Mouse (Mus musculus): ENCODE measurements around the gene Ccdc106. TPM values are rescaled to one million over a fixed set of nuclear protein-coding genes. Genes with fewer than 3 reads are reported as not detected.
A peak's percentile ranks its signal among the peaks of the same experiment; 100 is the strongest.
"Not testable (repeated sequence)": the region's sequence is repeated elsewhere in the genome, so short reads cannot be mapped to it uniquely, and the experiment has no call there.

Ccdc106 gene
- total and polyA plus RNA-seq, 2 experiments from 2014 or later, result 0.85 to 2.8 TPM

DNA sequence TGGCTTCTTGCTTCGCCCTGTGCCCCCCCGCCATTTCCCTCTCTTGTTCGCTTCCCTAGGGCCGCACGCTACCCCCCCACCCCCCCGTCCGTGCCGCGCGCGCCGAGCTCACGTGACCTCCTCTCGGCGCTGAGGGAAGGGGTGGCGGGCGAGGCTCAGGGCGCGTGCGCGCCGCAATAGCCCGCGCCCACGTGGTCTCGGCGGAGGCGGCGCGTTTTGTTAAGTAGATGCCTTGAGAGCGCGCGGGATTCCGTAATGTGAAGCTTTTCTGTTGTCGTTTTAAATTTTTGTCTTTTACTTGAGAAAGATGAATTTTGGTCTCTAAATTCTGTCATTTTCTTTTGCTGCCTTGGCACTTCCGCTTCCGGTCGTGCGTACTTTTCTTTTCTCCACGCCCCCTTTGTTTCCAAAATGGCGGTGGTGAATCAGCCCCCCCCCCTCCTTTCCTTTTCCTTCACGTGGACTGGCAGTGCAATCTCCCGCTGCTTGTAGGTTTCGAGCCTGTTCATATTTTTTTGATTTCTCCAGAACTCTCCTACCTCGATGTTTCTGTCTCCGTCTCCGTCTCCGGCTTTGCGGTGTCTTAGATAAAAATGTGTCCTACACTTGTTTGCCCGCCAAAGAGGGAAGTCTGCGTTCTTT, 42.1 kb downstream of the Ccdc106 start:
- Histone ChIP-seq H3K4me1 (ENCODE audit: control insufficient read depth, insufficient read depth) (peaks cover 21% of the 10 kb centered on the region), H3K27me3 (ENCODE audit: control insufficient read depth, insufficient read depth, low read length) (peaks cover 10% of the 10 kb centered on the region), H3K4me3 (ENCODE audit: low read depth, low read length) (peak overlapping the region; percentile 69), H3K36me3 (replicated peaks; ENCODE audit: control insufficient read depth, insufficient read depth, low read length) (peaks cover 20% of the 10 kb centered on the region), H3K4me2 (ENCODE audit: low read depth, low read length) (peak overlapping the region; percentile 99), H3K9me3 (replicated peaks; ENCODE audit: control insufficient read depth, low read length) (no peaks in the 10 kb centered on the region), H3K27ac (ENCODE audit: low read depth) (peak overlapping the region; percentile 100), H3K9ac (replicated peaks; ENCODE audit: low read depth, low read length) (peak overlapping the region; percentile 89)
- ATAC-seq (ENCODE audit: insufficient read depth, low read depth) (peak; percentile 47), DNase-seq (ENCODE audit: low spot score) (peak; percentile 80)
- TF ChIP-seq EP300 (IDR thresholded peaks at IDR 0.05; ENCODE audit: low read depth), result peak; percentile 53; the same call in 1 of the 2 replicates
- no peak for TF ChIP-seq CTCF (IDR thresholded peaks at IDR 0.05; ENCODE audit: low read depth)
- under 1% methylated on average over 43 of the region's 51 CpGs for WGBS

DNA sequence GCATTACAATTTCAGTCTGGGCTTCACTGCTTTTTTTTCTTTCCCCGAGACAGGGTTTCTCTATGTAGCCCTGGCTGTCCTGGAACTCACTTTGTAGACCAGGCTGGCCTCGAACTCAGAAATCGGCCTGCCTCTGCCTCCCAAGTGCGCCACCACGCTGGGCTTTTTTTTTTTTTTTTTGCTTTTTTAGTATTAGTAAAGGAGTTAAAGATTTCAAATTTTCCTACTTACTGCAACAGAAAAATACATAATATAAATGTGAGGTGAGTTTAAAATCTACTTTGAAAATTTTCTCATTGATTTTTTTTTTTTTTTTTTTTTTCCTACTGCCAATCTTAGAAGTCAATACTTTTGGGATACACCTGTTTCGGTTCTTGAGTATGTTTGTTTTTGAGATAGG, 44.5 kb downstream of the Ccdc106 start:
- no peaks in the 10 kb centered on the region for H3K27me3 ChIP-seq (ENCODE audit: control insufficient read depth, insufficient read depth, low read length)
- no peak overlapping the region for H3K9ac ChIP-seq (replicated peaks; ENCODE audit: low read depth, low read length)
- ATAC-seq (ENCODE audit: insufficient read depth, low read depth), result no peak
- 87% methylated on average over 6 of the region's 6 CpGs for WGBS
- no peak overlapping the region for H3K4me2 ChIP-seq (ENCODE audit: low read depth, low read length)
- no peaks in the 10 kb centered on the region for H3K9me3 ChIP-seq (replicated peaks; ENCODE audit: control insufficient read depth, low read length)
- H3K27ac ChIP-seq (ENCODE audit: low read depth), result no peak overlapping the region
- TF ChIP-seq EP300 (IDR thresholded peaks at IDR 0.05; ENCODE audit: low read depth) (no peak), CTCF (IDR thresholded peaks at IDR 0.05; ENCODE audit: low read depth) (no peak)
- peaks cover 21% of the 10 kb centered on the region for H3K4me1 ChIP-seq (ENCODE audit: control insufficient read depth, insufficient read depth)
- H3K4me3 ChIP-seq (ENCODE audit: low read depth, low read length), result no peak overlapping the region
- peaks cover 44% of the 10 kb centered on the region for H3K36me3 ChIP-seq (replicated peaks; ENCODE audit: control insufficient read depth, insufficient read depth, low read length)
- no peak for DNase-seq (ENCODE audit: low spot score)

DNA sequence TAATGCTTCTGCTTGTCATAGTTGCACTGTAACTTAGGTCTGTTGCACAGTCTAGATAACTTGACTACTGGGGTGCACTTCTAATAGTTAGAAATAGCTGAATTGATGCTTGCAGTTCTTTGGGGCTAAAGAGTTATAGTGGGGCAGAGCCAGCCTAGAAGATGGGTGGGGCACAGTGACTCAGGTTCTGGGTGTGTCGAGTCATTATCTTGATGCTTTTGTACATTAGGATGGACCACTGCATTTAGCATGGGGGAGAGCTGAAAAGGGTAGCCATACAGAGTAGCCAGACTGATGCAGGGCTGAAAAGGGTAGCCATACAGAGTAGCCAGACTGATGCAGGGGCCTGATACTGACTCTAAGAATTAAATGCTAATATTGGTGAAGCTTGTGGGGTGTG, 53.2 kb downstream of the Ccdc106 start:
- no peak for DNase-seq (ENCODE audit: low spot score)
- no peaks in the 10 kb centered on the region for H3K4me1 ChIP-seq (ENCODE audit: control insufficient read depth, insufficient read depth)
- no peak overlapping the region for H3K27ac ChIP-seq (ENCODE audit: low read depth)
- H3K4me3 ChIP-seq (ENCODE audit: low read depth, low read length), result no peak overlapping the region
- peaks cover 97% of the 10 kb centered on the region for H3K36me3 ChIP-seq (replicated peaks; ENCODE audit: control insufficient read depth, insufficient read depth, low read length)
- no peak overlapping the region for H3K9ac ChIP-seq (replicated peaks; ENCODE audit: low read depth, low read length)
- TF ChIP-seq CTCF (IDR thresholded peaks at IDR 0.05; ENCODE audit: low read depth) (no peak), EP300 (IDR thresholded peaks at IDR 0.05; ENCODE audit: low read depth) (no peak)
- H3K9me3 ChIP-seq (replicated peaks; ENCODE audit: control insufficient read depth, low read length), result no peaks in the 10 kb centered on the region
- 55% methylated on average over 1 of the region's 1 CpGs for WGBS
- no peak for ATAC-seq (ENCODE audit: insufficient read depth, low read depth)
- H3K27me3 ChIP-seq (ENCODE audit: control insufficient read depth, insufficient read depth, low read length), result no peaks in the 10 kb centered on the region
- H3K4me2 ChIP-seq (ENCODE audit: low read depth, low read length), result no peak overlapping the region

DNA sequence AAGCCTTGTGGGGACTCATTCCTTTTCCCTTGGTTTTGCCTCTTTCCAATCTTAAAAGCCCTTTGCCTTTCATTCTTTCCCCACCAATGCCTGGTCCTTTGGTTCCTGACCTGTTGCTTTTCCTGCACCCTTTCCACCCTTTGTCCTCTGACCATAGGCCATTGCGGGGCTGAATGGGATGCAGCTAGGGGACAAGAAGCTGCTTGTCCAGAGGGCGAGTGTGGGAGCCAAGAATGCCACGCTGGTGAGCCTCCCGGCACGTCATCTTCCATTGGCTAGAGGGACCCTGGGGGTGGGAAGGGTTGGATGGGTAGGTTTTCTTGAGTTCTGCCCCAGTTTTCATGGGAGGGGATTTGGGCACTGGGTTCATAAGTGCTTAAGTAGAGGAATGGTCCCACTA, 54.6 kb downstream of the Ccdc106 start:
- Histone ChIP-seq H3K4me2 (ENCODE audit: low read depth, low read length) (no peak overlapping the region), H3K36me3 (replicated peaks; ENCODE audit: control insufficient read depth, insufficient read depth, low read length) (peaks cover 88% of the 10 kb centered on the region), H3K9me3 (replicated peaks; ENCODE audit: control insufficient read depth, low read length) (no peaks in the 10 kb centered on the region), H3K9ac (replicated peaks; ENCODE audit: low read depth, low read length) (no peak overlapping the region), H3K4me1 (ENCODE audit: control insufficient read depth, insufficient read depth) (no peaks in the 10 kb centered on the region), H3K27ac (ENCODE audit: low read depth) (no peak overlapping the region), H3K27me3 (ENCODE audit: control insufficient read depth, insufficient read depth, low read length) (no peaks in the 10 kb centered on the region), H3K4me3 (ENCODE audit: low read depth, low read length) (no peak overlapping the region)
- 84% methylated on average over 5 of the region's 5 CpGs for WGBS
- no peak for ATAC-seq (ENCODE audit: insufficient read depth, low read depth)
- TF ChIP-seq EP300 (IDR thresholded peaks at IDR 0.05; ENCODE audit: low read depth) (no peak), CTCF (IDR thresholded peaks at IDR 0.05; ENCODE audit: low read depth) (no peak)
- no peak for DNase-seq (ENCODE audit: low spot score)

DNA sequence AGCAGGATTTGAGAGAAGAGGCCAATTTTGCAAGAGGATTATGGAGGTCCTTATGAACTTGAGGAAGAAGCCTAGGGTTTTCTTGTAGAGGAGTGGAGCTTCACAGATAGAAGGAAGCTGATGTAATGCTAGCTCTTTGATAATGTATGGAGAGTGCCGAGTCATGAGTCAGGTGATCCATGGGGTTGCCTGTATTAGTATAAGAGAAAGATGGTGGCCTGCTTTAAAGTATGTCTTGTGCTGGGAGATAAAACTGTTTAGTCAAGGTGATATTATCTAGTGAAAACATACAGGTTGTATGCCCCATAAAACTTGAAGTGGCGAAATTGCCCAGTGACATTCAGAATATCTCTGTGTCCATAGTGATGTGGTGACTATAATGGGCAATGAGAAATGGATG, 56.6 kb downstream of the Ccdc106 start:
- DNase-seq (ENCODE audit: low spot score) (no peak), ATAC-seq (ENCODE audit: insufficient read depth, low read depth) (no peak)
- Histone ChIP-seq H3K4me1 (ENCODE audit: control insufficient read depth, insufficient read depth) (peaks cover 11% of the 10 kb centered on the region; the same call in 1 of the 2 replicates), H3K9ac (replicated peaks; ENCODE audit: low read depth, low read length) (no peak overlapping the region), H3K27me3 (ENCODE audit: control insufficient read depth, insufficient read depth, low read length) (no peaks in the 10 kb centered on the region), H3K27ac (ENCODE audit: low read depth) (no peak overlapping the region), H3K4me2 (ENCODE audit: low read depth, low read length) (no peak overlapping the region), H3K36me3 (replicated peaks; ENCODE audit: control insufficient read depth, insufficient read depth, low read length) (peaks cover 69% of the 10 kb centered on the region), H3K4me3 (ENCODE audit: low read depth, low read length) (no peak overlapping the region), H3K9me3 (replicated peaks; ENCODE audit: control insufficient read depth, low read length) (no peaks in the 10 kb centered on the region)
- no peak for TF ChIP-seq EP300 (IDR thresholded peaks at IDR 0.05; ENCODE audit: low read depth)
- no peak for TF ChIP-seq CTCF (IDR thresholded peaks at IDR 0.05; ENCODE audit: low read depth)
- 71% methylated on average over 2 of the region's 2 CpGs for WGBS

DNA sequence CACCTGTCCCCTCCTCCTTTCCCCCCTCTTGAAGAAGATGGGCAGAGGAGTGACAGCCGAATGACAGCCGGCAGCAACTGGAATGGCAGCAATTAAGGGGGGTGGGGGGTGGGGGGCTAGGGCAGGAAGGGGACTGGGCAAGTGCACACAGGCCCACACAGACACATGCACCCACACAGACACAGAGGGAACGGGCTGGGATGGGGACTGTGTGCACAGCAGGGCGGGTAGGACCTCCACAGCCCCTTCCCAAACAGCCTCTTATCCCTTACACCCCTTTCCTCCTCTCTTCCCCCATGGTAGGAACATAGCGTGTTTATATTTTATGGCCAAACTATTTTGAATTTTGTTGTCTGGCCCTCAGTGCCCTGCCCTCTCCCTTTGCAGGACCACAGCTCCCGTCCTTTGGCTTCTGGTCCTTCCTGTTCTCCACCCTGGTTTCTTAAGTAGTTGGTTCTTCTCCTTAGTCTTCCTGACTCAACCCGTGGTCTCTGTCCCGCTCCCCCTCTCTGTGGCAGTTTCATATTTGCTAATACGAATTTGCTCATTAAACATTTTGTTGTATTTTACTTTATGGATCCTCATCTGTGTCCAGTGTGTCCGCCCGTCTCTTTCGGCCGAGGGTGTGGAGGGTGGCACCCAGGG, 59.1 kb downstream of the Ccdc106 start:
- H3K4me1 ChIP-seq (ENCODE audit: control insufficient read depth, insufficient read depth), result peaks cover 16% of the 10 kb centered on the region; the same call in 1 of the 2 replicates
- peak overlapping the region; percentile 80 for H3K4me2 ChIP-seq (ENCODE audit: low read depth, low read length)
- H3K4me3 ChIP-seq (ENCODE audit: low read depth, low read length), result peak overlapping the region; percentile 92
- ATAC-seq (ENCODE audit: insufficient read depth, low read depth); DNase-seq (ENCODE audit: low spot score); H3K9me3 ChIP-seq (replicated peaks; ENCODE audit: control insufficient read depth, low read length); H3K27me3 ChIP-seq (ENCODE audit: control insufficient read depth, insufficient read depth, low read length): not testable (repeated sequence)
- peak overlapping the region; percentile 97 for H3K27ac ChIP-seq (ENCODE audit: low read depth)
- peak overlapping the region; percentile 95; the same call in 1 of the 2 replicates for H3K9ac ChIP-seq (replicated peaks; ENCODE audit: low read depth, low read length)
- peaks cover 52% of the 10 kb centered on the region for H3K36me3 ChIP-seq (replicated peaks; ENCODE audit: control insufficient read depth, insufficient read depth, low read length)
- 46% methylated on average over 9 of the region's 13 CpGs for WGBS

All from heart, postnatal 0 days (tissue).